Comparison of ENCODE assay signal across 9 mouse cellular contexts in the genomic region with DNA sequence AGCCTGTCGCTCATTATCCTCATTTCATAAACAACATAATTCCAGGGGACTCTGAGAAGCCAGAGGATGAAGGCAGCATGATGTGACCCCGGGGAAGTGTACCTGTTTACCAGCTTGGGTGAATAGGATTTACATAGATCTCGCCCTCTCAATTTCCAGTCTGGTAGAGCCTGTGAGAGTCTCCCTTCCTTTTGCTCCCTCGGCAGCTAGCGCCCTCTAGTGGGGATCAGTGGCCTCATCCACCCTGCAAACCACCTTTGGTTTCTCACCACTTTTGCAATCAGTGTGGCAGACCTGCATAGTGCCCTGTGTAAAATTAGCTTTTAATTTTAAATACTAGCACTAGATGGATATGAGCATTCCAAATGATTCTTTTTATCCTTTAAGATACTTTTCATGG.
DNase-seq lines count a peak whose midpoint lies in the region.
"Had no signal": no experiment of that assay in that cellular context is flagged by ENCODE, and none has a peak within 500 bp of the region (broad histone marks: within the 10 kb centered on the region; RNA-seq: fewer than 3 reads in every experiment).

No protein-coding gene starts in this region.

- DNase-seq in heart, postnatal 10 days = peak; percentile 28 to 58
- no peak for DNase-seq in heart, adult 11 months
- DNase-seq in urinary bladder, adult 18-20 months (ENCODE audit: low spot score in 2 of 2) = peak; percentile 2 to 8
- no peak for DNase-seq in urinary bladder, adult 2 months (ENCODE audit: low spot score)
- peak; percentile 9 for DNase-seq in c-Kit-positive CD71-positive TER-119-positive erythroid progenitor cells, embryonic 14.5 days (ENCODE audit: low spot score)
- peak; percentile 57 for DNase-seq in heart, postnatal 4 days
- peak; percentile 33 for DNase-seq in mesoderm, embryonic 11.5 days (ENCODE audit: low read depth, low spot score)
- DNase-seq in MN1 (ENCODE audit: low spot score) = no peak
- DNase-seq: liver, embryonic 13.5 days had no signal

- intact Hi-C loops in heart, postnatal 10 days (cut with DNase I) = no loop called here

Comparison
In these comparisons a context has a peak if more than half of its experiments do, and no peak if none do; other contexts are left out.
1. DNase-seq: peak in heart, postnatal 10 days (2 of 2), urinary bladder, adult 18-20 months (2 of 2), c-Kit-positive CD71-positive TER-119-positive erythroid progenitor cells, embryonic 14.5 days (single experiment), heart, postnatal 4 days (single experiment) and mesoderm, embryonic 11.5 days (single experiment); none in heart, adult 11 months (single experiment), urinary bladder, adult 2 months (single experiment) and MN1 (single experiment).